Mouse (Mus musculus): ENCODE results near the gene Cyb5rl. TPM values are rescaled to one million over a fixed set of nuclear protein-coding genes. Genes with fewer than 3 reads are reported as not detected.
A peak's percentile ranks its signal among the peaks of the same experiment; 100 is the strongest.

The Cyb5rl gene
- polyA plus RNA-seq, 1 experiment = 9.4 TPM

- no peak within 1 kb of the TSS for H3K27ac ChIP-seq (ENCODE audit: control insufficient read depth, insufficient read depth, low read length)
- no peak within 1 kb of the TSS for H3K4me3 ChIP-seq (ENCODE audit: control insufficient read depth, insufficient read depth, low read length)
- DNase-seq = no peak
- no peaks in the 10 kb centered on the region for H3K36me3 ChIP-seq (ENCODE audit: control insufficient read depth, insufficient read depth, low read length)
- TF ChIP-seq POLR2A (IDR thresholded peaks at IDR 0.05; ENCODE audit: control insufficient read depth, extremely low read depth, insufficient read depth, low read length, poor library complexity) (no peak), CTCF (IDR thresholded peaks at IDR 0.05; ENCODE audit: borderline replicate concordance, control insufficient read depth, extremely low read depth, insufficient read depth, low read length, poor library complexity) (no peak)
- H3K27me3 ChIP-seq (ENCODE audit: control insufficient read depth, insufficient read depth, low read length) = no peaks in the 10 kb centered on the region
- 95% methylated on average over 16 of the region's 16 CpGs for WGBS
- no peaks in the 10 kb centered on the region; the same call in 1 of the 2 replicates for H3K4me1 ChIP-seq (replicated peaks; ENCODE audit: control insufficient read depth, insufficient read depth, low read length)
Observed at GRCm38 (mm10) chr4:107096841-107097373, 30.1 kb downstream of the Cyb5rl start, which contains the start of gene Cdcp2. Gene Cdcp2, plus strand, starts transcription at chr4:107096891.

- no peak for DNase-seq
- no peaks in the 10 kb centered on the region for H3K27me3 ChIP-seq (ENCODE audit: control insufficient read depth, insufficient read depth, low read length)
- H3K36me3 ChIP-seq (ENCODE audit: control insufficient read depth, insufficient read depth, low read length) = no peaks in the 10 kb centered on the region
- TF ChIP-seq CTCF (IDR thresholded peaks at IDR 0.05; ENCODE audit: borderline replicate concordance, control insufficient read depth, extremely low read depth, insufficient read depth, low read length, poor library complexity) (no peak), POLR2A (IDR thresholded peaks at IDR 0.05; ENCODE audit: control insufficient read depth, extremely low read depth, insufficient read depth, low read length, poor library complexity) (no peak)
- whole genome bisulfite sequencing = 81% methylated on average over 15 of the region's 15 CpGs
- no peaks in the 10 kb centered on the region; the same call in 1 of the 2 replicates for H3K4me1 ChIP-seq (replicated peaks; ENCODE audit: control insufficient read depth, insufficient read depth, low read length)
- H3K4me3 ChIP-seq (ENCODE audit: control insufficient read depth, insufficient read depth, low read length) = no peak overlapping the region
- no peak overlapping the region for H3K27ac ChIP-seq (ENCODE audit: control insufficient read depth, insufficient read depth, low read length)
Observed at GRCm38 (mm10) chr4:107097871-107098270, 31.1 kb downstream of the Cyb5rl start.

GRCm38 (mm10) chr4:107098375-107098774 lies 31.6 kb downstream of the Cyb5rl start:
- TF ChIP-seq POLR2A (IDR thresholded peaks at IDR 0.05; ENCODE audit: control insufficient read depth, extremely low read depth, insufficient read depth, low read length, poor library complexity) (no peak), CTCF (IDR thresholded peaks at IDR 0.05; ENCODE audit: borderline replicate concordance, control insufficient read depth, extremely low read depth, insufficient read depth, low read length, poor library complexity) (no peak)
- 90% methylated on average over 10 of the region's 10 CpGs for WGBS
- no peaks in the 10 kb centered on the region; the same call in 1 of the 2 replicates for H3K4me1 ChIP-seq (replicated peaks; ENCODE audit: control insufficient read depth, insufficient read depth, low read length)
- no peaks in the 10 kb centered on the region for H3K36me3 ChIP-seq (ENCODE audit: control insufficient read depth, insufficient read depth, low read length)
- H3K27ac ChIP-seq (ENCODE audit: control insufficient read depth, insufficient read depth, low read length) = no peak overlapping the region
- DNase-seq = no peak
- H3K27me3 ChIP-seq (ENCODE audit: control insufficient read depth, insufficient read depth, low read length) = no peaks in the 10 kb centered on the region
- no peak overlapping the region for H3K4me3 ChIP-seq (ENCODE audit: control insufficient read depth, insufficient read depth, low read length)

GRCm38 (mm10) chr4:107098791-107099525 lies 32.2 kb downstream of the Cyb5rl start:
- H3K36me3 ChIP-seq (ENCODE audit: control insufficient read depth, insufficient read depth, low read length) = no peaks in the 10 kb centered on the region
- no peaks in the 10 kb centered on the region; the same call in 1 of the 2 replicates for H3K4me1 ChIP-seq (replicated peaks; ENCODE audit: control insufficient read depth, insufficient read depth, low read length)
- no peak overlapping the region for H3K27ac ChIP-seq (ENCODE audit: control insufficient read depth, insufficient read depth, low read length)
- WGBS = 64% methylated on average over 17 of the region's 17 CpGs
- no peak for TF ChIP-seq CTCF (IDR thresholded peaks at IDR 0.05; ENCODE audit: borderline replicate concordance, control insufficient read depth, extremely low read depth, insufficient read depth, low read length, poor library complexity)
- no peak for TF ChIP-seq POLR2A (IDR thresholded peaks at IDR 0.05; ENCODE audit: control insufficient read depth, extremely low read depth, insufficient read depth, low read length, poor library complexity)
- no peak overlapping the region for H3K4me3 ChIP-seq (ENCODE audit: control insufficient read depth, insufficient read depth, low read length)
- DNase-seq = peak; percentile 5
- no peaks in the 10 kb centered on the region for H3K27me3 ChIP-seq (ENCODE audit: control insufficient read depth, insufficient read depth, low read length)

- no peaks in the 10 kb centered on the region; the same call in 1 of the 2 replicates for H3K4me1 ChIP-seq (replicated peaks; ENCODE audit: control insufficient read depth, insufficient read depth, low read length)
- no peaks in the 10 kb centered on the region for H3K27me3 ChIP-seq (ENCODE audit: control insufficient read depth, insufficient read depth, low read length)
- no peak for DNase-seq
- TF ChIP-seq POLR2A (IDR thresholded peaks at IDR 0.05; ENCODE audit: control insufficient read depth, extremely low read depth, insufficient read depth, low read length, poor library complexity) (no peak), CTCF (IDR thresholded peaks at IDR 0.05; ENCODE audit: borderline replicate concordance, control insufficient read depth, extremely low read depth, insufficient read depth, low read length, poor library complexity) (no peak)
- no peak overlapping the region for H3K27ac ChIP-seq (ENCODE audit: control insufficient read depth, insufficient read depth, low read length)
- no peak overlapping the region for H3K4me3 ChIP-seq (ENCODE audit: control insufficient read depth, insufficient read depth, low read length)
- WGBS = 88% methylated on average over 8 of the region's 8 CpGs
- no peaks in the 10 kb centered on the region for H3K36me3 ChIP-seq (ENCODE audit: control insufficient read depth, insufficient read depth, low read length)
Observed at GRCm38 (mm10) chr4:107102220-107102619, 35.4 kb downstream of the Cyb5rl start.

- Histone ChIP-seq H3K27me3 (ENCODE audit: control insufficient read depth, insufficient read depth, low read length) (no peaks in the 10 kb centered on the region), H3K4me1 (replicated peaks; ENCODE audit: control insufficient read depth, insufficient read depth, low read length) (no peaks in the 10 kb centered on the region), H3K36me3 (ENCODE audit: control insufficient read depth, insufficient read depth, low read length) (no peaks in the 10 kb centered on the region), H3K4me3 (ENCODE audit: control insufficient read depth, insufficient read depth, low read length) (no peak overlapping the region), H3K27ac (ENCODE audit: control insufficient read depth, insufficient read depth, low read length) (no peak overlapping the region)
- no peak for DNase-seq
- TF ChIP-seq CTCF (IDR thresholded peaks at IDR 0.05; ENCODE audit: borderline replicate concordance, control insufficient read depth, extremely low read depth, insufficient read depth, low read length, poor library complexity) (no peak), POLR2A (IDR thresholded peaks at IDR 0.05; ENCODE audit: control insufficient read depth, extremely low read depth, insufficient read depth, low read length, poor library complexity) (no peak)
- WGBS = 90% methylated on average over 16 of the region's 16 CpGs
Observed at GRCm38 (mm10) chr4:107106777-107107176, 40.0 kb downstream of the Cyb5rl start.

Data from thymus, adult 2 months (tissue).